Mouse (Mus musculus) embryonic fibroblast, embryonic 13.5 days (primary cell): ENCODE results near the gene Ptpru.

Experiments used
- CTCF ChIP-seq: IDR thresholded peaks from 2 replicates; pipeline ENCODE4 v1.5.1; 2011; ENCODE audit warnings: mild to moderate bottlenecking, control low read depth, low read length, moderate library complexity, borderline replicate concordance; ENCODE audit not compliant: insufficient read depth
- POLR2A ChIP-seq: IDR thresholded peaks from 2 replicates; pipeline ENCODE4 v1.6.1; 2011; ENCODE audit warnings: low read depth, mild to moderate bottlenecking, control low read depth, low read length, moderate library complexity

GRCm38 (mm10) chr4:131771384-131771783 lies 66.7 kb downstream of the Ptpru start:
- TF ChIP-seq CTCF (no peak), POLR2A (no peak)
